Mouse (Mus musculus): ENCODE results near the gene Kif3a.

- TF ChIP-seq GATA1 (IDR thresholded peaks at IDR 0.05; ENCODE audit: low read length) (no peak; the same call in 1 of the 2 replicates), TAL1 (IDR thresholded peaks at IDR 0.05; ENCODE audit: low read length) (no peak)
These were observed 42.1 kb downstream of the Kif3a start for GRCm38 (mm10) chr11:53609231-53609630.
